Mouse (Mus musculus) spleen, embryonic (tissue): ENCODE results near the gene Gys2.
"Not testable (repeated sequence)": the region's sequence is repeated elsewhere in the genome, so short reads cannot be mapped to it uniquely, and the experiment has no call there.

Experiments used
- CTCF ChIA-PET: fragments of 350-600 bp; sonication (Branson Sonifier 250); formaldehyde crosslinking; loops from one replicate; lab custom pipeline; 2022; lab: Charles Lee

Gene Gys2

DNA sequence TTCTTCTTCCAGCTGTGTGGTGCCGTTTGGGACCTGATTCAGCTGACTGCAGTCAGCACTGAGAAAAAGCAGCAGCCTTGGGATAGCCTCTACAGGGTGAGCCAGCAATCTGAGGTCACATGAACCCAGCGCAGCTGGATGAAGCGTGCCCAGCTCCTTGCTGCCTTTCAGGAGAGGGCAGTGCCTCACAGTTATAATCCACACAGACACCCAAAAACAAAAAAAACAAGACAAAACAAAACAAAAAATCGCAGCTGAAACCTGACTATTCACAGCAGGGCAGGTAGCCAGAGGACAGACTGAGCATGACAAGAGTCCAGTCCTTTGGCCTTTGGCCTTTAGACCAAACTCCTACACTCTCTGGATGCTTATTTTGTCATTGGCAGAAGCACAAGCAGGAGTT is at the start of gene Gys2:
Gene Gys2 (minus strand): TSS at position 309 of the 403 bp plus-strand sequence.
- CTCF ChIA-PET = no interaction called here

DNA sequence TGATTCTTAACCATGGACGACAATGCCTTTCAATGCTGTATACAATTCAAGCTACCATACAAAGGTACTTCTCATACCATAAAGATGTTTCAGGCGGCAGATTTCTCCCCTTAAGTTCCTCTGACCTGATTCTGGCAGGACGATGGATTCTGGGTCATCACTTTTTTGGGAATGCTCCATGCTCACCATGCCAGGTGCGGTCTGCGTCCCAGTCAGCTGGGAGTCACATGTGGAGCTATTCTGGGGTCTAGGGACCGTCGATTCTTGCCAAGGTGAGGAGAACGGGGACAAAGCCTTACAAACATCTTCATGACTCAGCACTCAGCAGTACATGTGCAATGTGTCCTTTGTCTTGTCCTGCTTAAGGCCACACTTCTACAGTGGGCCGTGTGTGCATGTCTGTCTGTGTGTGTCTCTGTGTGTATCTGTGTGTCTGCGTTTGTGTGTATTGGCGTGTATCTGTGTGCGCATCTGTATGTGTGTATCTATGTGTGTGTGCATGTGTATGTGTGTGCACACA is 48.7 kb upstream of the Gys2 start:
- CTCF ChIA-PET = no interaction called here

DNA sequence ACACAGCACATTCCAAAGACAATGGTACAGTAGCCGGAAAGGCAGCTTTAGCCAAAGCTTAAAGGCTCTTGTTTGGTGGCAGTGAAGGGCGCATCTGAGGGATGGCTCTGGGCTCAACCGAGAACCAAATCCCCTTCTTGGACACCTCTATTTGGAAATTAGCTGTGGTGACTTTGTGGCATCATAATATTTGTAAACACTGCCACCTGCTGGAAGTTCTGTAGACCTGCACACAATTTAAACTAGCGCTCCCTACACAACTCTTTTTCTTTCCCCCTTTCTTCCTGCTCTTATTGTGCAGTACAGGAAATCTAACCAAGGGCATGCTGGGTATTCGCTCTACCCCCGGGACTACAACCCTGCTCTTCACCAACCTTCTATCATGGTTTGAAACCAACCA is 46.2 kb upstream of the Gys2 start:
- CTCF ChIA-PET = no interaction called here

DNA sequence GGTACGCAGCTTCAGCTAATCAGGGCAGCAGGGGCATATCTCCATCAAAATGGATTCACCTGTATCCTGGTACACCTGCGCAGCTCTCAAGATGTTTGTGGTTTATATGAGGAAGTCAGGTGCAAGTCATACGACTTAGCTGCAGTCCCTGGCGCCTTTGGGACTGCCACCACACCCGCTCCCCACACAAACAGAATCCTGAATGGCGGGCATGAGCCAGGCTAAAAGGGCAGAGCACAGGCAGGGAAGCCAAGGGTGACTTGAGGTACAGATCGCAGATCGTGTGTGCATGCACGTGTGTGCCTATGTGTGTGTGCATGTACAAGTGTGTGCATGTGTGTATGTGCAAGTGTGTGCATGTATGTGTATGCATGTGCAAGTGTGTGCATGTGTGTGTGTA is 42.5 kb upstream of the Gys2 start:
- CTCF ChIA-PET = not testable (repeated sequence)

DNA sequence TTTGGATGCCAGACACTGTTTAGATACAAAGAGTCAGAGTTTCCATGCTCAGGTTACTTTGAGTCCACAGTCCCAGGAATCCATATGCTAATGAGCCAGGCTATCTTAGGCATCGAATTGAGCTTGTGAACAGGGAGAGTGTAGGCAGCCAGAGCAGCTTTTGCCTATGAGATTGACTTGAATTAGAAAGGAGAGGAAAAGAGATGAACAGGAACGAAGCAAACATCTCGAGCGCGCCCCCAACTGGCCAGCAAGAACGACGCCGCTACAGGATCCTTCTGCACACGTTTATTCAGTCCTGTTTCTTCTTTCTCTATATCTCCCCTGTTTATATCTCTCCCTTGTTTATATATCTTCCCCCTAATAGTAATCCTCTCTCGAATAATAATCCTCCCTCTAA is 42.0 kb upstream of the Gys2 start:
- CTCF ChIA-PET = no interaction called here

DNA sequence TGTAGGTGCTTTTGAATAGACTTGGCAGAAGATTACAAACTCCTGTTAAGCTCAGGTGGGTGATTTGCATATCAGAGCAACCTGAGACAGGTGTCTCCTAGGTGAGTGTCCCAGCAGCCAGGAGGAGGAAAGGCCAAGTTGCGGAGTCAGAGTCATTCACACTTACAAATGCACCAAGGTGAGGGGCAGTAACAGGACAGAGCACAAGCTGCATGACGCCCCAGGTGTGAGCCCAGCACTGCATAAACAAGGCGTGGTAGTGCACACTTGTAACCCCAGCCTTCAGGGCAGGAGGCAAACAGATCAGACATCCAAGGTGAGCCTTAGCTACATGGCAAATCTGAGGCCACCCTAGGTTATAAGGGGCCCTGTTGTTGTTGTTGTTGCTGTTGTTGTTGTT is 40.0 kb upstream of the Gys2 start:
- CTCF ChIA-PET = no interaction called here

DNA sequence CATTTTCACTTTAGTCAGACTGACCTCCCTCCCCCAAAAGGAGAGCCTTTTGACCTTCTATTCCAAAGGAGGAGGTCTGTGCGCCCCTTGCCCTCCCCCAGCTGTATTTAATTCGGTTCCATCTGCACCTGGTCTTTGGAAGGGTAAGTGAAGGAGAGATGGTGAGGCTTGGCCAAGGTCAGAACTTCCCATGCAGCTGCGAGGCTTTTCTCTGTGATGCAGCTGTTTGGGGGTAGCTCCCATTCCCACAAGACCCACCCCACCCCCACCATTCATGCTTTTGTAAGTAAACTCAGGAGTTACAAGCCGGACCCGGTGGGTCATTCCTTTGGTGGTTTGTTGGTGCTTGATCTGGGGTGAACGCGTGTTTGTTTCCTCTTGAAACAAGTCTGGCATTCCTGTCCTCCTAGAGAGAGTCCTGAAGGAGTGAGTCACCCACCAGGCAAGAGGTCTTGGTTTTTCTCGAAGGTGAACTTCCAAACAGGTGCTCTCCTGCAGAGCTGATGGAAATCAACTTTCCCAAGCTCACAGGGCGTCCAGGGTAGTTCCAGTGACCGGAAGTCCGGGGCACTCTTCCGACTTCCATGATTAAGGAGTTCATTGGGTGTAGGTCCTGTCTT is 38.7 kb upstream of the Gys2 start:
- CTCF ChIA-PET = no interaction called here

DNA sequence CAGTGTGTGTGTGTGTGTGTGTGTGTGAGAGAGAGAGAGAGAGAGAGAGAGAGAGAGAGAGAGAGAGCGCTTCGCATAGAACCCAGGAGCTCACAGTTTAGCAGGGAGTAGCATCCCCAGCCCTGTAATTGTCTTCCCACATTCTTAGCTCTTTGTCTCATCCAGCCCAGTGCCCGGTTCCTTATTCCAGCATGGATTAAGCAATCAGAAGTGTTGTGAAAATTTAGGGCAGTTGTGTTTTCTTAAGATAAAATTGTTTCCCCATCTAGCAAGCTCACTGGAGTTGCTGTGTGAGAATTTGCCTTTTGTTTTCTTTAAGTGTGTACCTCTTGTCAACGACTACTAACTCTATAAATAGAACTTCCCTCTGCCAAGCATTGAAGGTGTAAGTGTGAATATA is 35.8 kb upstream of the Gys2 start:
- CTCF ChIA-PET = no interaction called here

DNA sequence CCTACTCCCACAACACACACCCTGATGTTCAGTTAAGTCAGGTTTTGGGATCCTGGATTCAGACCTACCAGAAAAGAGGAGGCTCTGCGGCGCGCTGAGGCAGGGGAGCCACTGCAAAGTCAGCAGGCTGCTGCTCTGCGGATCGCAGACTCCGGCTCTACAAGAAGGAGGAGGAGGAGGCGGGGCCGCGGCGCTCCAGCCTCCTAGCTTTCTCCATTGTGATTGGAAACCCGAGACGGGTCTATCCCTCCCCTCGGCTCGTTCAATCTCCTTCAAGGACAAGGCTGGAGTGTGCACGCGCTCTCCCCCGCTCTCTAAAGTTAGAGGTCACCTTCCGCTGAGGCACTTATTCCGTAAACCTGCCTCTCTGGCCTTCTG is 34.9 kb upstream of the Gys2 start, which contains the start of gene Ldhb:
Gene Ldhb (minus strand): TSS at position 173 of the 378 bp plus-strand sequence.
- CTCF ChIA-PET = no interaction called here

DNA sequence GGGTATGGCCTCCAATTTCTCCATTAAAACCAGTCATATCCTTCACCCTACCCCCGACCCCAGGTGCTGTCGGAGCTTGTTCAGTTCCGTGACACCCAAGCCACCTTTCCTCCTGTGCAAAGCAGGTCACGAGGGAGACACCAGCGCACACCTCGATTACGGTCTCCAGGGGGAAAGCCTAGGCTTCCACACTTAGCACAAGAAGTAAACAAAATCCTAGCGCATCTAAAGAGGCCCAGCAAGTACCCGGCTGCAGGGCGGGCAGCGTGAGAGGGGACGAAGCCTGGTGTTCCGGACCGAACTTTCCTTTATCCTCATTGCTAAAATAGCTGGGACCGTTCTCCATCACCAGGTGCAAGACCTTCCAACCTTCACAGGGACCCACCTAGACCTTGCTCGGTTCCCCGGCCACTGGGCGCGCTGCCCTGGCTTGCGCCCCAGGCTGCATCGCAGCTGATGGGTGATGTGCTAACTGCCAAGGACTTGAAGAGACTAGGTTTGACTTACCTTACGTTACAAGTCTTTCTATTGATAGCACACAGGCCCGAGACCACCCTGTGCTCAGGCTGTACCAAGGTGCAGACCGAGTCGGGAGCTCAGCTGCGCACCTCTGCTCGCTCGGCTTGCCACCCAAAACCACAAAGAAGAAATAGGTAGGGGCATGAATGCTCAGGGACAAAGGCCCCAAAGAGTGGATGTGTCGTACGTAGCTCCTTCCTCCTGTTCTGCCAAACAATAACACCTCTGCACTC is 34.3 kb upstream of the Gys2 start:
- CTCF ChIA-PET = interaction anchor here (0.5 kb wide), 1 partner anchor 10 kb away, joined by 3 read pairs; no protein-coding TSS in a partner anchor

DNA sequence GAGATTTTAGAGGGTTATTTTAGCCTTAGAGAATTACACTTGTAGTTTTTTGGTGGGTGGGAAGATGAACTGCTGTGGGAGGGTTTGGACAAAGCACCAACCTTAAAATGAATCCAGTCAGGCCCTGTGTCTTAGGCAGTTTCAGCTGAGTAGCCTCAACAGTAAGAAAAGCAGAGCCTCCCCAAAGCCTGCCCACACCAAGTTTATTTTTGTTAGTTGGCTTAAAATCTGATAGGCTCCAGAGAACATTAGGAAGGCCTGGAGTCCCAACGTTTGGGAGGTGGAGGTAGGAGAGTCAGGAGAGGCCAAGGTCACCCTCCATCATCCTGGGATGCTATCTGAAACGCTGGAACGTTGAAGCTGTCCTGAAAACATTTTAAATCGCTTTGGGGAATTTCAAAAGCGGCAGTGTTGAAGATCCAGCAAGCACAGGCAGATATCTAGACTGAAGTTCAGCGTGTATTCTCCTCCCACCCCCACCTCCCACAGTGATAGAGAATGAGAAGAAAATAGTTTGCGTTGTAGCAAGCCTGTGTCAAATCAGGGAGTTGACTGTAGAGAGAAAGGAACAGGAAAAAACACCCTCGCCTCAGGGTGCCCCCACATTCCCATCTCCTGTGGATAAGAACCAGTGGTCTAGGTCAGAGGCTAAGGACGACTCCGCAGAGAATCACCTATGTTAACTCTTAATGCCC is 33.6 kb upstream of the Gys2 start:
- CTCF ChIA-PET = interaction anchor here (0.5 kb wide), 1 partner anchor 11 kb away, joined by 3 read pairs; no protein-coding TSS in a partner anchor

DNA sequence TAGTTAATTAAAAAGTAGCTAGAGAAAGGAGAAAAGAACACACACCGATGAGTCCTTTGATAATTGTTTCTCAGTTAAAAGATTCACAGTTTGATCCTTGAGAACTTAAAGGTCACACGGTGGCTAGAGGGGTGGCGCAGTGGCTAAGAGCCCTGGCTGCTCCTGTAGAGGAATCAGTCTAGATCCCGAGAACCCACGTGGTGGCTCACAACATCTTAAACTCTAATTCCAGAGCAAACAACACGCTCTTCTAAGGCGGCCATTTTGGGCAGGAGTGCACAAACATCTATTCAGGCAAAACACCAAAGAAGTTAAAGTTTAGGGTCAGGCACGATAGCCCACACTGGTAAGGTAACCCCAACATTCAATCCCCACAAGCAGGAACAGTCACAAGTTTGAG is 30.7 kb upstream of the Gys2 start:
- CTCF ChIA-PET = no interaction called here

DNA sequence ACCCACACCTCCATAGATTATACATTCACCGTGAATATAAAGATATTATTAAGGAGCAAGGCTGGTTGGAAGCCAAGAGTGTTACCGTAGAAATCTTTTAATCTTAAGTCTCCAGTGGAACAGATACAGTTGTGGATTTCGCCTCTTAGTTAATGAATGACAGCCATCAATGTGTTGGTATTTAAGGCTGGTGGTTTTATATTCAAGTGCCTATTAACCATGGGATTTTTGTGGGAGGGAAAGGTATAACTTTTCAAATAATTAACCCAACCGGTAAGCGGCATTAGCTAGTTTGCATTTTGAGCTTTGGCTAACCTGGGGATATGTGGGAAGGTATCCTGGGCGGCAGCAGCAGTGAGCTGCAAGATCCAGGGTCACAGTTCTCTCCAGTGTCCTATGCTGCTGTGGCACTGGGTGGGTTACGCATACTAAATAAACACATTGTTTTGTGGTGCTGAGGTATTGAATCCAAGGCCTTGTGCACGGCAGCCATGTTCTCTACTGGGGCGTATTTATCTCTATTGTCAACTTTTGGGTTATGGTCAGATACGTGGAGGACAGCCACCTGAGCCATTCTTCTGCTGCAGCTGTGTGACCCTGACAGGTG is 29.7 kb upstream of the Gys2 start:
- CTCF ChIA-PET = no interaction called here

DNA sequence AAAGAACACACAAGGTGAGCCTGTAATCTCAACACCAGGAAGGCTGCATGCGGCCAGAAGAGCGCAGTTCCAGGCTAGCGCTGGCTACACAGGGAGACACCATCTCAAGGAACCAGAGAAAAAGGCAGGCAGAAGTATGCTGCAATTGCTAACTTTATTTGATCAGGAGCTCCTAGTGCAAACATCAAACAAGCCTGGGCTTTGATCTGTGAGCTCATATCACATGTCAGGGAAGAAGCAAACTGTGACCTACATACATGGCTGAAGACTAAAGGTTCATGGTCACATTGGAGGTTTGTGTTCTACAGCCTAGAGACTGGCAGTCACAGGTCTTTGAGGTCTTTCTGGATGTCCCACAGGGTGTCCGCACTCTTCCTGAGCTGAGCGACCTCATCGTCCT is 17.2 kb upstream of the Gys2 start:
- CTCF ChIA-PET = not testable (repeated sequence)

DNA sequence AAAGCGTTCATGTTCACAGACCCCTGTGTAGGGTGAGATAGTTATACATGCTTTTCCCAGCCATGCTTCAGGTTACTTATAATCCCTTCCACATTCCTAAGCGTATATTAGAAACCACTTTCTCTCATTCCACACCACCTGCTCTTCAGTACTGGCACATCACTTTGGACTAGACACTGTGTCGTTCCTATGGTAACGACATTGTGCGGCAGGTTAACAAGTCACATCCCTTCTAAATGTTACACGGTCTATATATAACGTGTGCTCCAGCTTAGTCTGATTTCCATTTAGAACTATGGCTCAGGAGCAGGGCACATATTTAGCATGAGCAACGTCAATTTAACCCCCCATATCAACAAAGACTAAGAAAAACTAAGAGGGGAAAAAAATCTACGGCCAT is 14.7 kb upstream of the Gys2 start:
- CTCF ChIA-PET = no interaction called here

DNA sequence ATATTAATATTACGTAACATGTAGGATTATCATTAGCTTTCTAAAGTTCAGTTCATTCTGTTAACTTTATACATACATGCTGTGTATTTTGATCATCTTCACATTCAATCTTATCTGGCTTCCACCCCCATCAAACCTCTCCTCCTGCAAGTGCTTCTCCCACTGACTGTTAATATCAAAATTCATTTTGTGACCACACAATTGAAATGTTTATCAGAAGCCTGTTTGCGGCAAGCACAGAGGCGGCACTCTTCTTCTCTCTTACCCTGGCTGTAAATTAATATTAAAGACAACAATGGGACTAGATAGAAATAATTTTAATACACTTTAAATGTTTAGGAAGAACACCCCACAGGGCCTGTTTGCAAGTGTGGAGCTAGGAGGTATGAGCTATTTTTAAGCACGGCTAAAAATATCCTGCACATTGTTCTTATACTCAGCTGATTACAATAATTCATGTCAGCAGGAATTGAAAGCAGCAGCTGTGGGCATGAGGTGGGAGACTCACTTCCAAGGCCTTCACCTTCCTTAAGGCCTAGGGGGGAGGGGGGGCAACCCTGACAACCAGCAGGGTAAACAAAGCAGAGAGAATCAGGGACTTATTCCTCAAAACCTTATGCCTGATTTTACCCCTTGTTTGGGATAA is 12.7 kb upstream of the Gys2 start:
- CTCF ChIA-PET = no interaction called here

DNA sequence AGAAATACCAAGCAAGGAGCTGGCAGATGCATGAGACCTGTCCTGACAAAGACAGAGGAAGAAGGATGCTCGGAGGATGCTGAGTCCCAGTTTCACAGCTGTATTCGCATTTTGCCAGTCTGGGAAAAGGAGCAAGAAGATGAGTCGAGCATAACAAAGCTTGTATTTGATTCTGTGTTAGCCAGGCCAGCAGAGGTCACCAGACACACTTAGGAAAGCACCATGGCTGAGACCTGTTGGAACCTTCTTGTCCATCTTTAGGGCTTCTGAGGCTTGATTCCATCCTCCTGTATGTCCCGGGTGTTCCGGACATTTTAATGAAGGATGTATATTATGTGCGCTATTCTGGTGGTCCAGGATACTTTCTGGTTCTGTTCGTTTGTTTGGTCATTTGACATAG is 4.3 kb upstream of the Gys2 start:
- CTCF ChIA-PET = no interaction called here

DNA sequence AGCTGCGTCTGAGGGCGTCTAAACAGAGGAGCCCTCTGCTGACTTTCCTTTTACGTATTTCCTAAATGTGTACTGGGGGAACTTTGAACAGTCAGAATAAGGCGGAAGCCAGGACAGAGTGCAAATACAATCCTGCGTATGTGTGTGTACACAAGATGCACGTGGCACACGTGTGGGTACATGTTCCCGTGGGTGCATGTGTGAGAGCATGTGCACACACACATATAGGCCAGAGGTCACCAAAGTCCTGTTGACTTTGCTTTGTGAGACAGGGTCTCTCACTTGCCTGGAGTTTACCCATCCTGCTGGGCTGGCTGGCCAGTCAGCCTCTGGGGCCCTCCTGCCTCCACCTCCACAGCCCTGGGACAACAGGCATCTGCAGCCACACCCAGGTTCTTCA is 1.8 kb downstream of the Gys2 start:
- CTCF ChIA-PET = no interaction called here

DNA sequence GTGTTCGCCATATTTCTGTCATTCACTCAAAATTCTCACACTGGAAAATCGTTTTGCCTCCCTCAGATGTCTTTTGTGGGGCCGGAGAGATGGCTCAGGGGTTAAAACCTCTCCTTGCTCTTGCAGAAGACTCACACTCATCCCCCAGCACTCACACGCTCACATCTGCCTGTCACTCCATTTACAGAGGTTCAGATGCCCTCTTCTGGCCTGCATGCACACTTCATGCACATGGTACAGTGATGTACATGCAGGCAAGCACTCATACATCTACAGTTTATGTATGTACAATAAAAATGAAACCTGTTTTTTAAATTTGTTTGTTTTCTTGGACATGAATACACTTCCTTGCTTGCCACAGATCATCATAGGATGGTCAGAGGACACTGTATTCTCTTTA is 3.3 kb downstream of the Gys2 start:
- CTCF ChIA-PET = no interaction called here

DNA sequence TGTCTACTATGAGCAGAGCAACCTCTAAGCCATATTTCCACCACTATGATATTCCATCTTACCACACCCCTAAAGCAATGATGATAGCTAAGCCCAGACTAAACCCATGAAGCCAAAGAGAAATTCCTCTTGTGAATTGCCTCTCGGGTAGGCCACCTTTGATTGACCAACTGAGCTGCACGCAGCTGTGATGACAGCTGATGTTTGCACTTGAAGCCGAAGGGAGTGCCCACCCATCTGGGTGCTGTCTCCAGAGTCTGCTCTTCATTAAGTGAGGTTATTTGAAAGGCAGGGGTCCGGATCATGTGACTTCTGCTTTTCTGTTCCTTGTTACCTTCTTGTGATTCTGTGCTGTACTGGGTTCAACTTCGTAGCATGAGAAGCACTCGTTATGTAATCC is 10.7 kb downstream of the Gys2 start:
- CTCF ChIA-PET = no interaction called here

DNA sequence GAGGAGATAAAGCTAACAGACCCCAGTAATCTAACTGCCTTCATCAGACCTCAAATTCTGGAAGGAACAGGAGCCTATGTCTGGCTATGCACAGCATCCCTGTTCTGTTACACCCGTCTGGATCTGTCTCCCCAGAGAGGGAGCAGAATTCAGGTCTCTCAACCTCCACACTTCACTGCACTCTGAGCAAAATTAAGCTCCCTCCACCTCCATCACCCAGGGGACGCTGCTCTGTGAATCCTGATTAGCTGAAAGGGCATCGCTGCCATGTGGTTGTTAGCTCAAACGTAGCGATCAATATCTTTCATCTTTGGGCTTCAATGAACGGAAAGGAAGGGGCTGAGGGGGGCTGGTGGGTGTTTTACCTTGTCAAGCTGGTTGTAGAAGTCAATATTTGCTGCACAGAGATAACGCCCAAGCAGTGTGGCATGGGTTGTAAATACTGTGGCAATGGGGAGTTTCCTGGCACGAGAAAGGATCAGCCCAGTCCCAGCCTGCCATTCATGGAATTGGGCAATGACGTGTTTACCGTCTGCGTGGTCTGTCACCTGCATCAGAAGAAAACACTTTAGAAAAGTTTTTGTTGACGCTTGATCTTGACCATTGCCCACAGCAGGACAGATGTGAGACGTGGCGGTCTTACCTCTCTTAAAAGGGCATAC is 13.8 kb downstream of the Gys2 start:
- CTCF ChIA-PET = no interaction called here
